Mouse (Mus musculus) forelimb bud, embryonic 11.5 days (tissue): ENCODE results near the gene Shoc2.

Experiments used
- DNase-seq: peaks from one replicate; pipeline ENCODE4 v3.0.0-alpha.2; 2012; ENCODE audit warnings: low read depth, low spot score

Shoc2 gene

DNA sequence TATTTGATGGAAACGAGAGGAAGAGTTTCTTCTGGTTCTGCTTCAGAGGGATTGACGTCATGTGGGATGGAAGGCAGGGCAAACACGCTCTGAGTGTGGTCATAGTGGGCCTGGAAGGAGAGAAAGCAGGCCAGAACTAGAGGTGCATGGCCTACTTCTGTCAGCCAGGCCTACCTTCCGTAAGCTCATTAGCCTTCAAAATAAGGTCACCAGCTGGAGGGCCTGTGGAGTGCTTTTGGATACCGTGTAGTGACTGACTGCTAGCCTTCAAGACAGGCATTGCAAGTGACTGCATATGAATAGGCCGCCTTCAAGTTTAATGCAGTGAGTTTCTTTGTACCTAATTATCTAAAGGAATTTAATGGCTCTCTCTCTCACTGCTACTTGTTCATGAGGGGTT, 91.0 kb downstream of the Shoc2 start:
- DNase-seq, result no peak

DNA sequence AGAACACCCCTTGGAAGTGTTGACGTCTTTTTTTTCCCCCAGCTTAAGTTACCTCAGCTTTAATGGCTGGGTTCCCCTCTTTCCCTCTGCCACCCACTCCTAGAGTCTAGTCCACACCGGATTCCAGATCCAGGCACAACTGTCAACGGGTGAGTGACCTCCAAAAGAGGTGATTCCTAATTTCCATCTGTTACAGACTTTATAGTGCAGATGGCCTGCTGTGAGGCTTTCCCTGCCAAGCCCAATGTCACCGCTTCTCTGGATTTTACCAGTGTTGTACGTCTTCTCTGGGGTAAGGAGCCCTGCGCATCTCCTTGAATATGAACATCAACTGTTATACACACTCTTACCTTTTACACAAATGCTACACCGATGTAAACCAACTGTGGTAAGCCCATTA, 95.3 kb downstream of the Shoc2 start:
- DNase-seq, result no peak

DNA sequence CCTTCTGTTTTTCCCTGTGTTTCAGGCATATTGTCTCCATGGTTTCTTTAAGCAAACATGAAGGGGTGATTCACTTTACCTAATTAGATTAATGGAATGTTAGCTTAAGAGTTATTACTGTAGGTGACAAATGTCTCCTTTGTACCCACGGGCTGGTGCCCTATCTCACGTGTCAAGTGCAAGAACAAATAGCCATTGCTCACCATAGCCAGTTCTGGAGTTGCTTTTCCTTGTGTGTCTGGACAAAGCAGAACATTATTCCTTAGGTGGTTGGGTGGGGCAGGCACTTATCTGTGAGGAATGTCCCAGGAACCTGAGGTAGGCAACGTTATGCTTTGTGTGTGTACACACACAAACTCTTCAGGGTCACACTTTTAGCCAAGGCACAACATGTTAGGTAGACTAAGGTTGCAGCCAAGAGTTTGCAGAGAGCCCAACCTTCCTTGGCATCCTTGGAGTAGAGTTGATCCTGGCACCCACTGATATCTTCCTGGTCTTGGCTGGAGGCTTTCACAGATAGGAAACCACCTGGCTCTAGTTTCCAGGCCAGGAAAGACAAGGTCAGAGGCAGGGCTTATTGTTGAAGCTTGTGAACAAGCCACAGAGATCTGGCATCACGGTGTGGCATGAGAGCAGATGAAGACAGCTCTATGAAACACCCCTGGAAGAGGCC, 96.4 kb downstream of the Shoc2 start:
- no peak for DNase-seq

DNA sequence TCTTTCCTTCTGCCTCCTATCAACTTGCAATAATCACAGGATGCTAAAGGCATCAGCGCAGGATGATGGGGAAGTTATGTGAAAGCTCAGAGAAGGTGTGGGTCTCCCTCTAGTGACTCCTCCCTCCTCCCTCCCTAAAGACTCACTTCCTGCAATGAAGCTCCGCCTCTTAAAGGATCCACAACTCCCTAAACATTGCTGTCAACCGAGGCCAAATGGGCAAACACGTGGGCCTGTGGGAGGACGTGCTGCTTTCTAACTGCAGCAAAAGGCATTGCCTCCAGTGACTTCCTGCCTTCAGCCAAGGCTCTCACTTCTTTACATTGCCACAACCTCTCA, 96.9 kb downstream of the Shoc2 start:
- no peak for DNase-seq

DNA sequence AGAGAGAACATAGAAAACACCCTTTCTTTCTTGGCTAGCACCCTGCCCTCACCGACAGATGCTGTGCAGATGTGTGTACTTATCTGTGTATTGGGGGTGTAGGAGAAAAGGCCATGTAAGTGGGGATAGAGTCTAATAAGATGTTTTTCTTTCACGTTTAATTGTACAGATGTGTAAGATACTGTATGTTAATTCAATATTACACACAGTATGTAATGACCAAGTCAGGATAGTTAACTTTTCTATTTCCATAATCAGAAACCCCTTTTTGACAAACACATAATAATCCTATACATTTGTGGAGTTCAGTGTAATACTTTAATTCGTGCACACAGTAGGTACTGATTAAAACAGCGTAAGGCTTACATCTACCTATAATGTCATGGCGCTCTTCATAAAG, 99.7 kb downstream of the Shoc2 start, which contains the start of gene Adra2a:
TSS of gene Adra2a (plus strand) at position 301 of the 400 bp plus-strand sequence.
- DNase-seq, result no peak

DNA sequence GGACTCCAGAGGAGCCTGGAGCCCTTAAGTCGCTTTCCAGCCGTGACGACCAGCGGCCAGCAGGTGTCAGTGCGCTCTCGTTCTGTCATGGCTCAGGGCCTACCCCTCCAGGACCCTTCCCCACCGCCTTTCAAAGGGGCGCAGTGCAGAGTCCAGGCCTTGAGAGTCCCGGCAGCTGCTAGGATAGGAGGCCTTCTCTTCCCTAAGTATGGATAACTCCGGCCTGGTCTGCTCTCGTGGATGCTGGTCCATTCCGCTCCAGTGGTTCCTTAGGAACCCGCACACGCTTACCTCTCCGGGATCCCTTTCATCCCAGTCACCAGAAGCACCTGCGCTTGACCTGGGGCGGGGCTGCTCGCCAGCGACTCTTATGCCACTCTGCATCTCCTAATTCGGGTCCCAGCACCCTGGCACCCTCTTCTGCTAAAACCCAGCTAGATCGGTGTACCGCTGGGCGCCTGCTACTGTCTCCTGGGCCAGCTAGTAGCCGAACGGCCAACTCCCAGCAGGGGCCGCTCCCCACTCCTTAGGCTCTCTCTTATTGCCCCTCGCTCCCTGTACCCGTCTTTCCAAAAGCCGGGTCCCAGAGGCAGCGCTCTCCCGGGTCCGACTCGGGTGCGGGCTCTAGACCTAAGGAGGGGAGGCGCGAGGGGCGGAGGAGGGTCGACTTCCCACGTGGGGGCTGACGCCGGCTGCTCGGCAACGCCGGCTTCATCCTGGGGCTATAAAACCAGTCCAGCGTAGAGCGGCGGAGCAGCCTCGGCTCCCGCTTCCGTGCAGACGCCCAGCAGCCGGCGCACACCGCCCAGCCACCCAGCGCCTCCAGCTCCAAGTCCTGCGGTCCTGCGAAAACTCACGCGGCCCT, 100.6 kb downstream of the Shoc2 start:
- DNase-seq, result peak; percentile 84

DNA sequence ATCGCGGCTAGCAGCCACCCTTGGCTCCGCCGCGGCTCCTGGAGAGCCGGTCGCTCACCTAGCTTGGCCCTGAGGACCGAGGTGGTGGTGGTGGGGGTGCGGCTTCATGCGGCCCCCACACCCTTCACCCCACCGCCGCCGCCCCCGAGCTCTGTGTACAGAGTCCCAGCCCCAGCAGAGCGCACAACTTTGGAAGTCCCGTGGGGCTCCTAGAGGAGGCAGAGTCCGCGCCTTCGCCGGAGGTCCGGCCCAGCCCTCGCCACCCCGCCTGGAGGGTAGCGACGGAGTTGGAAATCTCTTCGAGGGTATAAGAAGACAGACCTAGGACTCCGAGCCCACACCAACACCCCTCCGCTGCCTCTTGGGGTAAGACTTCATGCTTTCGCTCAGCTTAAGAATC, 101.3 kb downstream of the Shoc2 start:
- DNase-seq, result no peak

DNA sequence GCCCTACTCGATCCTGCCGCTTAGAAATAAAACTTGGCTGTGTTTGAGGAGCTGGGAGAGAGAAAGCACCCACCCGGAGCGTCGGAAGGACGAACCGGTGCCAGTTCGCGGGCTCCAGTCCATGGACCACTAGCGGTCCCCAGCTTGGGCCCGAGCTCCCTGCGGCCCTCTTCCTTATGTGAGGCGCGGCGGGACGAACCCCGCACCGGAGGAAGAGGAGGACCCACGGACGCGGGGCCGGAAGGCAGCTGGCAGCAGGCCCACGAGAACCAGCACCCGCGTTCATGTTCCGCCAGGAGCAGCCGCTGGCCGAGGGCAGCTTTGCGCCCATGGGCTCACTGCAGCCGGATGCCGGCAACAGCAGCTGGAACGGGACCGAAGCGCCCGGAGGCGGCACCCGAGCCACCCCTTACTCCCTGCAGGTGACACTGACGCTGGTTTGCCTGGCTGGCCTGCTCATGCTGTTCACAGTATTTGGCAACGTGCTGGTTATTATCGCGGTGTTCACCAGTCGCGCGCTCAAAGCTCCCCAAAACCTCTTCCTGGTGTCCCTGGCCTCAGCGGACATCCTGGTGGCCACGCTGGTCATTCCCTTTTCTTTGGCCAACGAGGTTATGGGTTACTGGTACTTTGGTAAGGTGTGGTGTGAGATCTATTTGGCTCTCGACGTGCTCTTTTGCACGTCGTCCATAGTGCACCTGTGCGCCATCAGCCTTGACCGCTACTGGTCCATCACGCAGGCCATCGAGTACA, 102.0 kb downstream of the Shoc2 start:
- DNase-seq, result no peak

DNA sequence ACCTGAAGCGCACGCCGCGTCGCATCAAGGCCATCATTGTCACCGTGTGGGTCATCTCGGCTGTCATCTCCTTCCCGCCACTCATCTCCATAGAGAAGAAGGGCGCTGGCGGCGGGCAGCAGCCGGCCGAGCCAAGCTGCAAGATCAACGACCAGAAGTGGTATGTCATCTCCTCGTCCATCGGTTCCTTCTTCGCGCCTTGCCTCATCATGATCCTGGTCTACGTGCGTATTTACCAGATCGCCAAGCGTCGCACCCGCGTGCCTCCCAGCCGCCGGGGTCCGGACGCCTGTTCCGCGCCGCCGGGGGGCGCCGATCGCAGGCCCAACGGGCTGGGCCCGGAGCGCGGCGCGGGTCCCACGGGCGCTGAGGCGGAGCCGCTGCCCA, 102.6 kb downstream of the Shoc2 start:
- no peak for DNase-seq

DNA sequence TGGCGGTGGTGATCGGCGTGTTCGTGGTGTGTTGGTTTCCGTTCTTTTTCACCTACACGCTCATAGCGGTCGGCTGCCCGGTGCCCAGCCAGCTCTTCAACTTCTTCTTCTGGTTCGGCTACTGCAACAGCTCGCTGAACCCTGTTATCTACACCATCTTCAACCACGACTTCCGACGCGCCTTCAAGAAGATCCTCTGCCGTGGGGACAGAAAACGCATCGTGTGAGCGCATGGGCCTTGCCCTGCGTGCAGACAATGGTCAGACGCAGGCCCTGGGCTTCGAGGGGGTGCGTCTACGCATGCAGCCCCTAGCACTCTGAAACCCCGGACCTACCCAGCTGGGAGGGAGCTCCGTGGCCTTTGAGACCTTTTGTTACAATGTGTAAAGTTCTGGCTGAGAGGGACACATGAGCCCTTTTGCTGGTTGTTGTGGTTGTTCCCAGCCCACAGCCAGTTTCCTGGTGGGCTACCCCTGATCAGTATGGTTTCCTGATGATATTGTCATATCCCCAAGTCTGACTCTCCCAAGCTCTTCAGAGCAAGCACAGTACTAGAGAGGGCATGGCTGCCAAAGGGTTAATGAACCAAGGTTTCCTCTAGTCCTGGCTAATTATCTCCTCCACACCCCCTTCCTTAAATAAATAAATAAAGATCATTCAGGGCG, 103.4 kb downstream of the Shoc2 start:
- peak; percentile 18 for DNase-seq

DNA sequence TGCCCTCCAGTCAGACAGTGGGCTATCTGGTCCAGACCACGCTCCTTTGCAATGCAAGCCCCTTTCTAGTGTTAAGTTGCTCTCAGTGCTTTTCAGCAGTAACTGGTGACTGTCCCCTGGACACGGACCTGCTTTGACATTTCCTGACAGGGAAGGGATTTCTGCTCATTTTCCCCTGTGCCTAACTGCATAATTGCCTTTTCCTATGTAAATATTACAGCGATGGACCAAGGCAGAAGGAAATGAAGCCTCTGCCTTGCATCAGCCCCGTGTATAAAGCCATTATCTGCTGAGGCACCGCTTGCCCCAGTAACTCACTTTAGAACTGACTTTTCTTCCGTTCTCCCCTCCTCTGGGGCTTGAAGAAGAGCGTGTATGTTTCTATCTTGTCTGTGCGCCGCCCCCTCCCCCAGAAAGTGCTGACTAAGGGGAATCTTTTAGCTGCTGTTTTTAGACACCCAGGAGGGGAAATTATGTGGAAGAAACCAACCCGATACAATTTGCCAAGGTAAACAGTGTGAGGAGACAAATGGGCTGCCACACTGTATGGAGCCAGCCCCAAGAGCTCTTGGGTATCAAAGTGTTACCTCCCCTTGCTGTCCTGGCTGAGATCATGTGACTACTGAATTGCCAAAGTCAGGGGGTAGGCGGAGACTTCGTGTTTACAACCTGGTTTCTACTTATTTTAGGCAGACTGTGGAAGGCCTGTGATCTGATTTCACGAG, 104.2 kb downstream of the Shoc2 start:
- DNase-seq, result no peak

DNA sequence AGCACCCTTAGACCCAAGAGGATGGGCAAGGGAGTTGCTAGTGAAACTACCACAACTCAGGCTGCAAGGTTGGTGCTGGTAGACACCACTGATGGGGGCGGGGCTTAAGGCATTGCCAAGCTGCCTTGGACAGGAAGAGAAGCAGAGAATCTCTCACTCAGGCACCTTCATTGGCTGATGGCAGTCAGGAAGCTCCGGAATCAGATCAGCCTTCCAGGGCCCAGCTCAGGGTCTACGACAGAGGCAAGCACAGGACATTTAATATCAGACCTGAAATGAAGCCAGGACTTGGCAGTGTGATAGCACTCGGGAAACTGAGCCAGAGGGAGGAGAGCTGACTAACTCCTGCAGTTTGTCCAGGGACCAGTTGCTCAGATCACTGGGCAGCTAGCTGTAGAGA, 107.5 kb downstream of the Shoc2 start:
- no peak for DNase-seq

DNA sequence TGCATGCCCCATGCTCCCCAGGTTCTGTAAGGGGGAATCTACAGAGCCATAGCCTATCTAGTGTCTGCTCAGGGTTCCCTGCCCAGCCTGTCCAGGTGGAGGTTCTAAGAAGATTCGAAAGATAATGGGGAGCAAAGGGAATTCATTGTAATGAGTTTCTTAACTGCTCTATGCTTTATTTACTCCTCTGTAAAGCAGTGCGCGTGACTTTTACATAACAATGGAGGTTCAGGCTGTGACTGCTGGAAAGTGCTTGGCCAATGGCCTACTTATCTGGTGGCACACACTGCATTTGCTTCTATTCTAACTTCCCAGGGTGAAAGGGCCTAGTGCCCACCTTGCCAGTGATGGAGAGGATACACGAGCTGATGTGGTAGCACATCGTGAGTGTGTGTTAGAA, 111.7 kb downstream of the Shoc2 start:
- no peak for DNase-seq

DNA sequence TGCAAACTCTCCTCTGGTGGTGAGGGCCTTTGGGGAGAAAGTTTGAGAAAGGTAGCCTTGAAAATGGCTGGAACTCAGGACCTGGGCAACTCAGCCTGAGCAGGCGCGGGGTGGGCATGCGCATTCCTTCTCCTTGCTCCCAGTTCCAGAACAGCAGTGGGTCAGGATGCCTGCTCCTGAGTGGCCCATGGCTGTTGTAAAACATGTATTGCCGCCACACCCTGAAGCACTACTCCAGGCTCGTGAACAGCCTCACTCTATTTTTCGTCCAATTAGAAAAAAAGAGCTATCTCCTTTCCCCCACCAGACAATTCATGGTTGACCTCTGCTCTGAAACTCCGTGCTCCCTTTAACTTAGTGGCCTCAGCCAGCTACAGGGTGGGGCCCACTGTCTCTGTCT, 124.3 kb downstream of the Shoc2 start:
- no peak for DNase-seq

DNA sequence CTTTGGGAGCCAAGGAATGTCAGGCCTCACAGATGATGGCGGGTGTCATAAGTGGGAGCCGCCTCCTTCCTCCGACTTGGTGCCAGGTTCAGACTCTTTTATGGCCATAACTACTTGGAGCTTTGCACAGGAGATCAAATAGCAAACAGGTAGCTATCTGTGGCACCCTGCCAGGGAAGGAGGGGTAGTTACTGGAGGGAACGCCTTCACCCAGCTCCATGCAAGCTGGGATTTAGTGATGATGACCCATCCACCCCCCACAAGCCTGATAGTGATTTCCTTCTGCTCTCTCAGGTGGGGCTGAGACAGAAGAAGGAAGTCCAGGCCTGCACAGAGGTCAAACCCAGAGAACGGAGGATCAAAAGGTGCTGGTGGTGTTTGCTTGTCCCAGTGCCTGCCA, 126.4 kb downstream of the Shoc2 start:
- DNase-seq, result no peak

DNA sequence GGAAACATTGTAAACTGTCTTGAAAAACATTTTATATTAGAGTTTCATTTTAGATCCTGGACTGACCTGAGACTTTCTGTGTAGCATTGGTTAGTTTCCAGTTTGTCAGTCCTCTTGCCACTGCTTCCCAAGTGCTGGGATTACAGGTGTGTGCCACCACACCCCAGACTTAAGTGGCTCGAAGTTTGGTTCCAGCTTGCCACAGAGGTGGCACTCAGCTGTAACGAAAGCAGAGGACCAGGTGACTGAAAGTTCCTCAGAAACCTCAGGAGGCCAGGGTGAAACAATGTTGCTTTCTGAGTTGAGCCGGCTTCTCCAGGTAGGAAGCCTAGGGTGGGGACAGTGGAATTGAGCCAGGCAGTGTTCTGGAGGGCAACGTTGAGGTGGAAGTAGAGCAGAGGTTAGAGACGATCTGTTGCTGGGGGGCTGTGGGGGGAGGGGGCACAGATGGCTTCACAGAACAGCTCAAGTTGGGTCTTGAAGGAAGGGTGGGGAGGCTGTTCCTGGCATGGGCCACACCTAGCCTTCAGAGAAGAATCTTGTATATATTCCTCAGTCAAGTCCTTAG, 128.2 kb downstream of the Shoc2 start:
- no peak for DNase-seq

DNA sequence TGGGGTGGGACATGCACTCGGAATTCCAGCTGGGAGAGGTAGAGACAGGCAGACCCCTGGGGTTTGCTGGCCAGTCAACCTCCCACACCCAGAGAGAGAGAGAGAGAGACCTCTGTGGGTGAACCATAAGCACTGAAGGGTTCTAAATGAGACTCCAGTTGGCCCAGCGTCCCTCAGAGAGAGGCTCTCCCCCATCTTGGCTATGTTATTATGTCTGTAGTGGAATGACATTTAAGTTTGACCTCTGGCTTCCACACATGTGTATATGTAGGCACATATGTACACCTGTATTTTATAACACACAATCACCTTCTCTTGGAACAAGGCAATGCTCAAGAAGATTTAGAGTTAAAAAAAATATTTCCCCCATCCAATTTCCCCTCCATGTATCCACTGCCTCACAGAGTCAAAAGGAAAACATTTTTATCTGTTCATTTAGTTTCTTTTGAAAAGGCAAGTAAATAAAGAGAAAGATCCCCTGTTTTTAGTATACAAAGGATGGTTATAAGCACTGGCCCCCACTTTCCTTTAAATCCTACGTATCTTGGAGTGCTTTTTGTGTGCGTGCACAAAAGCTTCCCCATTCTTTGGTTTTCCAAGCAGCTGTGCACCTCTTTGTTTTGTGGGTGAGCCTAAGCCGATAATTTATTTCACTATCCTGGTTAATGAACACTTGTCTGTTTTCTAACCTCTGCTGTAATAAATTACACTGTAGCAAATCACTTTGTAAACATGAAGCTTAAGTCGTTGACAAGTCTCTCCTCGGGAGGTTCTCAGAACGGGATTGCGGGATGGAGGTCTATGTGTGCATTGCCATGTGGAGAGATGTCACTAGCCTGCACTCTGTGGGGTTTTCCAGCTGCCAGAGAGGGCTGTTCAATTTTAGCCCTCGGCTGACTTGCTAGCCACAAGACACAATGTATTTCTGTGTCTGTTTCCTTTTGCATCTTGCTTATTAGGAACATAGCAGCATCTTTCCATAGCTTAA, 132.6 kb downstream of the Shoc2 start:
- no peak for DNase-seq

DNA sequence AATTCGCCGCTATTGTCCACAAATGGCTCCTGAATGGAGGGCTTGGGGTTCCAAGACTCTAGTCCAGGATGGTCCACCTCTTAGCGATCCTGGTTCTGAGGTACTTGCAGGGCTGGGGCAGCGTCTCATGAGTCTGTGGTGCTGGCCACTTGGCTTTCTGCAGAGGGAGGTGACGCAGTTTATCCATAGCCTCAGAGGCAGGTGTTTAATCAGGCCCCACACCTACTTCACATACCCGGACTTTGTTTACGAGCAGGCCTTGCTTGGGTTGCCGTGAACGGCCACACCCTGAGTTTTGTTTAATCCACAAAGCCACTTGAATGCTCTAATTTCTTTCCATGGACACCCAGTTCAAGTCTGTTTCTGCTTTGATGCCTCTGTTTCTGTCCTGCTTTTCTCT, 137.2 kb downstream of the Shoc2 start:
- no peak for DNase-seq

DNA sequence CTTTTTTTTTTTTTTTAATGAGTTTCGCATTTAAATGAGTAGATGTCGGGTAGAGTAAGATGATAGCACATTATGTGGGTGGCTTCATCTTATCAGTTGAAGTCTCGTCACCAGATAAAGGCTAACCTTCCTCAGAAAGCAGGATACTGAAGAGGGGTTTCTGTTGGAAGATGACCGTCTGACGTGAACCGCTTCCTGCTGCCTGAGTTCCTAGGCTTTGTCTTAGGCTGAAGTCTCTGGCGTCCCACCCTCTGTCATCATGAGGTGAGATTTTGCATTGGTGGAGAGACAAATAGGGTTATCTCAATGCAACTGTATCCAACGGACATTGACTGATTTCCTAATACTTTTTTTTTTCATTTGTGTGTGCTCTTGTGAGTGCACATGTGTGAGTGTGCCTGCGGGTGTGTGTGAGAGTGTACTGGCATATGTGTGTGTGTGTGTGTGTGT, 137.6 kb downstream of the Shoc2 start:
- no peak for DNase-seq
